Mouse (Mus musculus) kidney, adult 2 months (tissue): ENCODE results near the gene Arid4b. TPM values are rescaled to one million over a fixed set of nuclear protein-coding genes. Genes with fewer than 3 reads are reported as not detected.
"Not testable (repeated sequence)": the region's sequence is repeated elsewhere in the genome, so short reads cannot be mapped to it uniquely, and the experiment has no call there.

Source experiments
- DNase-seq: peaks from one replicate; pipeline ENCODE4 v3.0.0; 2021
- H3K27ac ChIP-seq: fragments of 200-500 bp; 2 replicates; pipeline ENCODE4 v1.5.1; 2012; ENCODE audit warnings: low read depth, low read length, control low read depth, inconsistent platforms; ENCODE audit not compliant: insufficient read depth
- H3K27me3 ChIP-seq: fragments of 200-500 bp; replicated peaks from 2 replicates; pipeline ENCODE4 v1.6.1; 2012; ENCODE audit warnings: mild to moderate bottlenecking, moderate library complexity, low read length, inconsistent platforms; ENCODE audit not compliant: control insufficient read depth, insufficient read depth
- H3K36me3 ChIP-seq: fragments of 200-500 bp; 2 replicates; pipeline ENCODE4 v1.6.1; 2012; ENCODE audit warnings: mild to moderate bottlenecking, moderate library complexity, low read length, inconsistent platforms; ENCODE audit not compliant: control insufficient read depth, insufficient read depth
- H3K4me1 ChIP-seq: fragments of 200-500 bp; 2 replicates; pipeline ENCODE4 v1.6.1; 2011; ENCODE audit warnings: low read length; ENCODE audit not compliant: control insufficient read depth, insufficient read depth
- H3K4me3 ChIP-seq: fragments of 200-500 bp; 2 replicates; pipeline ENCODE4 v1.5.1; 2011; ENCODE audit warnings: mild to moderate bottlenecking, low read depth, low read length, control low read depth; ENCODE audit not compliant: insufficient read depth
- CTCF ChIP-seq: fragments of 200-500 bp; conservative IDR thresholded peaks from 2 replicates; pipeline ENCODE4 v1.5.1; 2011; ENCODE audit warnings: low read depth, mild to moderate bottlenecking, control low read depth, low read length, moderate library complexity, mixed read lengths; ENCODE audit not compliant: insufficient read depth, insufficient read length
- POLR2A ChIP-seq: fragments of 200-500 bp; IDR thresholded peaks from one replicate; pipeline ENCODE4 v1.6.1; 2011; ENCODE audit warnings: low read depth, low read length, control low read depth
- WGBS: fragments of 180-500 bp; shearing (Covaris S2); methylation state at CpG from one replicate; pipeline ENCODE4 v1.1.7; 2018; 5-methylcytosine and 5-hydroxymethylcytosine counted together
- polyA plus RNA-seq: library from polyadenylated mRNA; depleted of rRNA; stranded (reverse); fragments of >200 nt; gene quantifications from 2 replicates; pipeline ENCODE4 v1.2.3, GENCODE M21; 2012; rRNA removed

Gene Arid4b
- polyA plus RNA-seq, result 3.9 and 4.0 TPM in 2 replicates

DNA sequence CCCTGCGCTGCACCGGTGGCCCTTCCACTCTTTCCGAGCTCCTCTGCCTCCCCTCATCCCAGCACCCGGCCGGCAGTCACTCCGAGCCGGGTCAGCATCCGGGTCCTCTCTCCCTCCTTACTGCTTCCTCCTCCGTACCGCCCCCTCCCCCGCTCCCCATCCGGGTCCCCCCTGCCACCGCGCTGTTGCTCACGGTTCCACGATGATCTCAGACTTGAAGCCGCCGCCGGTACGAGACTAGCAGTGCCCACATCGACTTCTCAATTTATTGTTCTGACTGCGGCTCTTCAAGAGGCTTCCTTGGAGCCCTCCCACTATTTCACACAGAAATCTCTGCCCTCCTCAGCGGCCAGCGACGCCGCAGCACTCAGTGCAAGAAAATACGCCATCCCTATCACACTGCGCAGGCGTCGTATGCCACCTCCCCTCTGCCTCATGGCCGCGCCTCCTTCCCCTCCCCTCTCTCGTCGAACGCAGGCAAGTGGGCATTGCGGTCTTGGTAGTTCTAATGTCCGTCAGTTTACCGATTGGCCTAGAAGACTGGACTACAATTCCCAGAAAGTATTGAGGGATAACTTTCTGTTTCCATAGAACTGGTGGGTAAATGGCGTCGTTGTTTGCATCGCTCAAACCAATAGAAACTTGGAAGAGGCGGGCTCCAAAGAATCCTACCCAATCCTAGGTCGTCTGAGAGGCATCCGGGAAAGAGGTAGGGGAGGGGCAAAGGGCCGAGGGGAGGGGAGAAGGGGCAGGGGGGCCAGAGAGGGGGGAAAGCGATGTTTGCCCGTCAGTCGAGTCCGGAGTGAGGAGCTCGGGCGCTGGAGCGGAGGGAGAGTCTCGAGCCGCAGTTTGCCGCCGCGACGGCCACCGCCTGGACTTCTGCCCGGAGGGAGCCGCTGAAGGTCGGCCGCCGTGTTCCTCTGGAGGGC is at the start of gene Arid4b, which contains the start of gene Ggps1:
Gene Arid4b, plus strand, starts transcription at position 220 of the 929 bp plus-strand sequence.
Gene Ggps1, minus strand, starts transcription at position 476 of the 929 bp plus-strand sequence.
- under 1% methylated on average over 64 of the region's 64 CpGs for WGBS
- Histone ChIP-seq H3K4me3 (peak within 1 kb of the TSS; percentile 70), H3K27me3 (no peaks in the 10 kb centered on the region), H3K27ac (peak within 1 kb of the TSS; percentile 94), H3K36me3 (no peaks in the 10 kb centered on the region), H3K4me1 (peaks cover 8% of the 10 kb centered on the region)
- peak; percentile 80 for TF ChIP-seq POLR2A
- no peak for TF ChIP-seq CTCF
- peak; percentile 99 for DNase-seq

DNA sequence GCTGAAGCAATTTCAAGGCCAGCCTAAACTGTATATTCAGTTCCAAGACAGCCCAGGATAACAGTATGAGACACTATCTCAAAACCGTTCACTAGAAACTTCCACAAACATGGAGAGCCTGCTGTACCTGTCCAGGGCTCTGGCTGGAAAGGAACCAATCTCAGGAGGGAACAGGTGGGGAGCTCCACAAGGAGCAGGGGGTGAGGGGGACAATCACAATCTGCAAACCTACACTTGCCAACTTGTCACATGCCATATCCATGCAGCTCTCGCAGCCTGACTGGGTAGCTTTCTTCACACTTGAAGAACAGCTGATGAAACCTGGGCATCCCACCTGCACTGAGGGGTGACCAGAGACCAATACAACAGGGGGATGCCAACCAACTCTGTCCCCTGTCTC is 49.0 kb upstream of the Arid4b start:
- Histone ChIP-seq H3K36me3 (no peaks in the 10 kb centered on the region), H3K4me3 (no peak overlapping the region), H3K4me1 (no peaks in the 10 kb centered on the region), H3K27ac (no peak overlapping the region), H3K27me3 (no peaks in the 10 kb centered on the region)
- no peak for DNase-seq
- TF ChIP-seq CTCF, result no peak
- no peak for TF ChIP-seq POLR2A
- 93% methylated on average over 2 of the region's 2 CpGs for WGBS

DNA sequence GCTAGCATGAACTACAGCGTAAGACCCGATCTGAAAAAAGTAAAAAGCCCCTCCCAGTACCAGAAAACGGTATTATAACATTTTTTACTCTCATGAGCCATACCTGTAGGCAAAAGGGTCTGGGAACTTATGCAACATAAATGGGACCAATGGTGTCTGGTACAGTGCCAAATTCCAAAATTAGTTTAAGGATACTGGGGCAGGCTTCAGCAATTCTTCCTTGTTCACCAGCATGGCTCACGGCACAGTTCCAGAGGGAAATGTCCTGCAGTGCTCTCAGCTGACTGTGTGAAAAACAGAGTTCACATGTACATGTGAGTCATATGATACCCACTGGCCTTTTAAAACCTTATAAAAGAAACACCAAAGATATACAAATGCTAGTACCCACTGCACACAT is 48.5 kb upstream of the Arid4b start:
- H3K4me3 ChIP-seq, result no peak overlapping the region
- H3K27me3 ChIP-seq, result no peaks in the 10 kb centered on the region
- no peaks in the 10 kb centered on the region for H3K4me1 ChIP-seq
- TF ChIP-seq CTCF, result no peak
- TF ChIP-seq POLR2A, result no peak
- H3K36me3 ChIP-seq, result no peaks in the 10 kb centered on the region
- DNase-seq, result no peak
- no peak overlapping the region for H3K27ac ChIP-seq
- WGBS, result 87% methylated on average over 4 of the region's 4 CpGs

DNA sequence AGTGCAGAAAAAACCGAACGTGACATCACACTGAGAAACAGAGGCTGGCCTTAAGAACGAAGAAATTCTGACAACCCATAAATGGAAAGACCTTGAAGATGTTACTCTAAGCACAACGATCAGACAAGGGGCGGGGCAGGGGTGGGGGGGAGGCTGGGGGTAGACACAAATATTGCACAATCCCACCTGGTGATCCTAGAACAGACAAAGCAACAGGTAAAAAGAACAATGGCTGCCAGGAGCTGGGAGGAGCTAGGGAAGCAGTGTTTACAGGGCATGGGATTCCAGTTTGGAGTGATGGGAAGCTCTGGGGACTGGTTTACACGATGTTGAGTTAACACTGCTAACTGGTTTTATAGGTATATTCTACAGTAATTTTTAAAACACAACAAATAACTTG is 47.4 kb upstream of the Arid4b start:
- TF ChIP-seq CTCF (no peak), POLR2A (no peak)
- H3K27ac ChIP-seq, result no peak overlapping the region
- H3K27me3 ChIP-seq, result no peaks in the 10 kb centered on the region
- 89% methylated on average over 6 of the region's 6 CpGs for WGBS
- H3K4me1 ChIP-seq, result no peaks in the 10 kb centered on the region
- H3K4me3 ChIP-seq, result no peak overlapping the region
- H3K36me3 ChIP-seq, result no peaks in the 10 kb centered on the region
- no peak for DNase-seq

DNA sequence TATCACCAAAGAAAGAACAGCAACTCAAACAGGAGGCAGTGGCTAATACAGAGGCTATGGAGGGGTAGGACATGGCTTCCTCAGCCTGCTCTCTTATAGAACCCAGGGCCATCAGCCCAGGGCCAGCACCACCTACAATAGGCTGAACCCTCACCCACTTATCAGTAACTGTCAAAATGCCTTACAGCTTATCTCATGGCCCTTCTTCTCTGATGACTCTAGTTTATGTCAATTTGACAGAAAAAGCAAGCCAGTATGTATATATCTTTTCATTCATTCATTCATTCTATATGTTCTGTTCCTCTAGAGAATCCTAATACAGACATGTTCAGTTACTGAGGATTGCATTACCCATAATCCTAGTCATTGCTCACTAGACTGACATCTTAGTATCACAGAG is 44.7 kb upstream of the Arid4b start:
- TF ChIP-seq POLR2A, result no peak
- no peak for TF ChIP-seq CTCF
- Histone ChIP-seq H3K4me1 (no peaks in the 10 kb centered on the region), H3K27me3 (no peaks in the 10 kb centered on the region), H3K27ac (no peak overlapping the region), H3K4me3 (no peak overlapping the region), H3K36me3 (no peaks in the 10 kb centered on the region)
- DNase-seq, result no peak

DNA sequence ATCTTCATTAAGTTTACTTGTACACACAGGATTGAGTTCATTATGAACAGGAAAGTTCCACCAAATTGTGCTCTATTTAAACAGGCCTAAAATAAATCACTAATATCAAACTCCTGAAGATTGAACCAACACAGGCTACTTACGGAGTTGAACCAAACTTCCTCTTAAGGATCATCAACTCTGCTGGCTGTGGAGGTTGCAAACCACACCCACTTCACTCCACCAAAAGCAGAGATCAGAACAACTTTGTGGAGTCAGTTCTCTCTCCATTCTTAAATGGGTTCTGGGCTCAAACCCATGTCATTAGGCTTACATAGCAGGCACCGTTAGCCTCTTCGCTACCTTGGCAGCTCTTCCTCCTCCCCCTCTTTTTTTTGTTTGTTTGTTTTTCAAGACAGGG is 44.2 kb upstream of the Arid4b start:
- Histone ChIP-seq H3K27ac (no peak overlapping the region), H3K36me3 (no peaks in the 10 kb centered on the region), H3K4me3 (no peak overlapping the region), H3K27me3 (no peaks in the 10 kb centered on the region), H3K4me1 (no peaks in the 10 kb centered on the region)
- TF ChIP-seq CTCF (no peak), POLR2A (no peak)
- DNase-seq, result no peak
- 91% methylated on average over 3 of the region's 3 CpGs for WGBS

DNA sequence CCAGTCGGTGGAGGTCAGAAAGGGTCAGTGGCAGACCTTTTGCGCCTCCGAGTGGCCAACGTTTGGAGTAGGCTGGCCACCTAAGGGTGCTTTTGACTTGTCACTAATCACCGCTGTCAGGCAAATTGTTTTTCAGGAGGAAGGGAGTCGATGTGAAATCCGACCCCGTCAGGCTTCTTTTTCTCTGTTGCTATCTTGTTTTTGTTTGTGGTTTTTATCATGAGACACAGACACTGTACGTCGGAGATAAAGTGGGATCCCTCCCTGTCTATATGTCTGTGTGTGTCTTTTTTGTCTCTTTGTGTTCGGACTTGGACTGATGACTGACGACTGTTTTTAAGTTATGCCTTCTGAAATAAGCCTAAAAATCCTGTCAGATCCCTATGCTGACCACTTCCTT is 41.6 kb upstream of the Arid4b start:
- not testable (repeated sequence) for H3K27ac ChIP-seq, H3K4me3 ChIP-seq, H3K4me1 ChIP-seq, DNase-seq, H3K36me3 ChIP-seq, H3K27me3 ChIP-seq
- 58% methylated on average over 11 of the region's 12 CpGs for WGBS
